Comparison of ENCODE assay signal across 9 mouse cellular contexts in the genomic region with DNA sequence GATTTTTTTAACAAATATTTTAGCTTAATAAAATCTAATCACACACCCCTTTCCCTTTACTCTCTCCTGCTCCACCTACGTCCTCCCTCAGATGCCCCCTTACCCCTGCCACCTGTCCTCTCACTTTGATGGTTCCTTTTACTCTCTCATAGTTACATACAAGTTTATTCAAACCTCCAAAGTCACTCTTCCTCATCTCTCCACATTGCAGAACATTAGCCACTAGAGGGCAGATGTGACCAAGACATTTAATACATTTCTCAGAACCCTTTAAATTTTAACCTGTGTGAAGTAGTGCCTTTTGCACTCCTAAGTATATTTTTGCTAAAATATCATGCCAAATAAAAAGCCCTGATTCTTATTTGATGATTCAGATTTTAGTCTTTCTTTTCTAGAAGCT. TPM values are rescaled to one million over a fixed set of nuclear protein-coding genes. Genes with fewer than 3 reads are reported as not detected.
DNase-seq lines count a peak whose midpoint lies in the region; ATAC-seq and TF ChIP-seq lines count a peak whose summit lies in the region.
"Had no signal": no experiment of that assay in that cellular context is flagged by ENCODE, and none has a peak within 500 bp of the region (broad histone marks: within the 10 kb centered on the region; RNA-seq: fewer than 3 reads in every experiment).

No protein-coding gene starts in this region.

- no peak overlapping the region for H3K9ac ChIP-seq in hindbrain, embryonic 11.5 days (ENCODE audit: low read depth, low read length)
- no peak overlapping the region for H3K9ac ChIP-seq in hindbrain, embryonic 16.5 days (ENCODE audit: low read depth, low read length)
- no peak overlapping the region for H3K9ac ChIP-seq in forebrain, embryonic 14.5 days (ENCODE audit: low read length)
- no peak overlapping the region for H3K9ac ChIP-seq in lung, postnatal 0 days (replicated peaks; ENCODE audit: low read depth)

- no peak overlapping the region for H3K4me3 ChIP-seq in hindbrain, embryonic 11.5 days (ENCODE audit: low read depth, low read length)
- H3K4me3 ChIP-seq in hindbrain, embryonic 16.5 days (ENCODE audit: low read length) = no peak overlapping the region
- H3K4me3 ChIP-seq in forebrain, embryonic 14.5 days (ENCODE audit: low read depth, low read length) = no peak overlapping the region
- no peak overlapping the region for H3K4me3 ChIP-seq in lung, postnatal 0 days (ENCODE audit: low read depth, low read length)

- 23% methylated on average over 1 of the region's 1 CpGs for WGBS in hindbrain, embryonic 11.5 days
- WGBS in hindbrain, embryonic 16.5 days = 24% methylated on average over 1 of the region's 1 CpGs
- 38% methylated on average over 1 of the region's 1 CpGs for WGBS in forebrain, embryonic 14.5 days
- 21% methylated on average over 1 of the region's 1 CpGs for WGBS in lung, postnatal 0 days

- no peaks in the 10 kb centered on the region for H3K36me3 ChIP-seq in hindbrain, embryonic 11.5 days (ENCODE audit: control insufficient read depth, insufficient read depth, low read length)
- H3K36me3 ChIP-seq in hindbrain, embryonic 16.5 days (ENCODE audit: control insufficient read depth, insufficient read depth, low read length) = no peaks in the 10 kb centered on the region
- no peaks in the 10 kb centered on the region for H3K36me3 ChIP-seq in forebrain, embryonic 14.5 days (ENCODE audit: control insufficient read depth, insufficient read depth, low read length)
- H3K36me3 ChIP-seq in lung, postnatal 0 days (ENCODE audit: insufficient read depth, low read length) = no peaks in the 10 kb centered on the region

- H3K4me2 ChIP-seq in hindbrain, embryonic 11.5 days (replicated peaks; ENCODE audit: low read depth, low read length) = no peak overlapping the region
- no peak overlapping the region for H3K4me2 ChIP-seq in hindbrain, embryonic 16.5 days (ENCODE audit: low read length)
- H3K4me2 ChIP-seq in forebrain, embryonic 14.5 days (ENCODE audit: low read length) = no peak overlapping the region
- H3K4me2 ChIP-seq in lung, postnatal 0 days (replicated peaks; ENCODE audit: low read depth, low read length) = no peak overlapping the region

- peak; percentile 80 for TF ChIP-seq CTCF in lung, postnatal 0 days (IDR thresholded peaks at IDR 0.05)

- H3K27ac ChIP-seq in hindbrain, embryonic 11.5 days (ENCODE audit: low read depth, low read length) = no peak overlapping the region
- H3K27ac ChIP-seq in hindbrain, embryonic 16.5 days (ENCODE audit: low read depth, low read length) = no peak overlapping the region
- H3K27ac ChIP-seq in forebrain, embryonic 14.5 days (ENCODE audit: low read depth, low read length) = no peak overlapping the region
- no peak overlapping the region for H3K27ac ChIP-seq in lung, postnatal 0 days (ENCODE audit: low read length)

- no peaks in the 10 kb centered on the region for H3K27me3 ChIP-seq in hindbrain, embryonic 11.5 days (ENCODE audit: control insufficient read depth, insufficient read depth, low read length)
- H3K27me3 ChIP-seq in hindbrain, embryonic 16.5 days (replicated peaks; ENCODE audit: control insufficient read depth, insufficient read depth, low read length) = no peaks in the 10 kb centered on the region
- no peaks in the 10 kb centered on the region for H3K27me3 ChIP-seq in forebrain, embryonic 14.5 days (replicated peaks; ENCODE audit: control insufficient read depth, insufficient read depth, low read length)
- no peaks in the 10 kb centered on the region for H3K27me3 ChIP-seq in lung, postnatal 0 days (replicated peaks; ENCODE audit: insufficient read depth, low read length)

- DNase-seq in hindbrain, embryonic 11.5 days (ENCODE audit: low spot score) = peak; percentile 54
- DNase-seq in 416B (ENCODE audit: low read depth) (peak; percentile 58), R1 (ENCODE audit: low read depth, low spot score) (peak; percentile 32)
- peak; percentile 81 for DNase-seq in forebrain, embryonic 14.5 days (ENCODE audit: low spot score)
- peak; percentile 81 for DNase-seq in lung, postnatal 0 days (ENCODE audit: low spot score)
- DNase-seq in telencephalon, adult 2 months (ENCODE audit: low read depth, low spot score) = peak; percentile 51
- no peak for DNase-seq in yolk sac, embryonic 10.5 days (ENCODE audit: low spot score)

- TF ChIP-seq EP300 in lung, postnatal 0 days (IDR thresholded peaks at IDR 0.05) = no peak

- no peaks in the 10 kb centered on the region for H3K4me1 ChIP-seq in hindbrain, embryonic 11.5 days (replicated peaks; ENCODE audit: control insufficient read depth, insufficient read depth, low read length)
- no peaks in the 10 kb centered on the region for H3K4me1 ChIP-seq in hindbrain, embryonic 16.5 days (ENCODE audit: control insufficient read depth, insufficient read depth, low read depth, low read length)
- H3K4me1 ChIP-seq in forebrain, embryonic 14.5 days (ENCODE audit: control insufficient read depth, insufficient read depth, low read length) = no peaks in the 10 kb centered on the region
- H3K4me1 ChIP-seq in lung, postnatal 0 days (ENCODE audit: insufficient read depth, low read depth, low read length) = no peaks in the 10 kb centered on the region

- H3K9me3 ChIP-seq in hindbrain, embryonic 11.5 days (ENCODE audit: control insufficient read depth, low read length) = no peaks in the 10 kb centered on the region
- H3K9me3 ChIP-seq in hindbrain, embryonic 16.5 days (ENCODE audit: control insufficient read depth, low read length) = no peaks in the 10 kb centered on the region
- H3K9me3 ChIP-seq in forebrain, embryonic 14.5 days (replicated peaks; ENCODE audit: control insufficient read depth, low read length) = no peaks in the 10 kb centered on the region
- no peaks in the 10 kb centered on the region for H3K9me3 ChIP-seq in lung, postnatal 0 days (ENCODE audit: low read length)

- peak; percentile 67 for ATAC-seq in hindbrain, embryonic 11.5 days (ENCODE audit: low FRiP score)
- ATAC-seq in hindbrain, embryonic 16.5 days = no peak
- peak; percentile 70 for ATAC-seq in forebrain, embryonic 14.5 days
- no peak for ATAC-seq in lung, postnatal 0 days

RNA-seq across cellular contexts. Expression of a gene that starts 33.5 kb away (rescaled TPM):
- polyA plus RNA-seq in hindbrain, embryonic 11.5 days (2014; fragmentation: Nextera tagmentation; extraction: Ambion mirVana) = not detected in 2 replicates
- 0.29 and 0.51 TPM in 2 replicates for polyA plus RNA-seq in hindbrain, embryonic 16.5 days (2015; fragmentation: Nextera tagmentation; extraction: Ambion mirVana)
- 0.11 and 0.30 TPM in 2 replicates for polyA plus RNA-seq in forebrain, embryonic 14.5 days (2014; fragmentation: Nextera tagmentation; extraction: Ambion mirVana)
- polyA plus RNA-seq in lung, postnatal 0 days (2015; fragmentation: Nextera tagmentation; extraction: Ambion mirVana) = 1.6 and 2.4 TPM in 2 replicates

RNA-seq across cellular contexts. Expression of a gene that starts 46.4 kb away (rescaled TPM):
- polyA plus RNA-seq in hindbrain, embryonic 11.5 days (2014; fragmentation: Nextera tagmentation; extraction: Ambion mirVana) = not detected in 2 replicates
- 0.15 TPM in 1 of 2 replicates, not detected in the other for polyA plus RNA-seq in hindbrain, embryonic 16.5 days (2015; fragmentation: Nextera tagmentation; extraction: Ambion mirVana)
- polyA plus RNA-seq in forebrain, embryonic 14.5 days (2014; fragmentation: Nextera tagmentation; extraction: Ambion mirVana) = not detected in 2 replicates
- 0.10 TPM in 1 of 2 replicates, not detected in the other for polyA plus RNA-seq in lung, postnatal 0 days (2015; fragmentation: Nextera tagmentation; extraction: Ambion mirVana)
- polyA plus RNA-seq: liver, embryonic 16.5 days had no signal

Comparison
In these comparisons a context has a peak if more than half of its experiments do, and no peak if none do; other contexts are left out.
1. ATAC-seq: peak in hindbrain, embryonic 11.5 days (single experiment) and forebrain, embryonic 14.5 days (single experiment); none in hindbrain, embryonic 16.5 days (single experiment) and lung, postnatal 0 days (single experiment).